Mouse (Mus musculus) macrophage (primary cell): Measurements from ENCODE around the gene Slc12a8. TPM values are rescaled to one million over a fixed set of nuclear protein-coding genes. Genes with fewer than 3 reads are reported as not detected.

ENCODE experiments used
- H3K27ac ChIP-seq: fragments of 350-480 bp; formaldehyde crosslinking; 2 replicates; pipeline ENCODE4 v1.9.0; 2021
- H3K36me3 ChIP-seq: fragments of 350-480 bp; formaldehyde crosslinking; 2 replicates; pipeline ENCODE4 v1.9.0; 2021; ENCODE audit errors: inconsistent target
- H3K4me3 ChIP-seq: fragments of 350-480 bp; formaldehyde crosslinking; 2 replicates; pipeline ENCODE4 v1.9.0; 2021; ENCODE audit errors: inconsistent target
- H3K79me2 ChIP-seq: fragments of 350-480 bp; formaldehyde crosslinking; 2 replicates; pipeline ENCODE4 v1.9.0; 2021; ENCODE audit errors: inconsistent target
- WGBS: methylation state at CpG from one replicate; pipeline ENCODE4 v1.1.7; 2026; ENCODE audit warnings: inconsistent platforms; ENCODE audit not compliant: missing documents; 5-methylcytosine and 5-hydroxymethylcytosine counted together
- polyA plus RNA-seq: library from polyadenylated mRNA; stranded (reverse); fragments of 250-400 nt; gene quantifications from 3 replicates; pipeline ENCODE4 v1.2.4, GENCODE M21; 2018; ENCODE audit warnings: inconsistent platforms

Slc12a8 gene
- polyA plus RNA-seq, 1 experiment from 2014 or later = not detected

- Histone ChIP-seq H3K4me3 (no peak overlapping the region), H3K27ac (no peak overlapping the region), H3K36me3 (no peaks in the 10 kb centered on the region), H3K79me2 (no peaks in the 10 kb centered on the region)
- 83% methylated on average over 10 of the region's 10 CpGs for WGBS
These were observed 158.2 kb downstream of the Slc12a8 start for GRCm38 (mm10) chr16:33675151-33675847.

GRCm38 (mm10) chr16:33675848-33676184 is 158.7 kb downstream of the Slc12a8 start:
- WGBS = 71% methylated on average over 3 of the region's 3 CpGs
- no peaks in the 10 kb centered on the region for H3K79me2 ChIP-seq
- H3K4me3 ChIP-seq = no peak overlapping the region
- H3K36me3 ChIP-seq = no peaks in the 10 kb centered on the region
- H3K27ac ChIP-seq = no peak overlapping the region

DNA sequence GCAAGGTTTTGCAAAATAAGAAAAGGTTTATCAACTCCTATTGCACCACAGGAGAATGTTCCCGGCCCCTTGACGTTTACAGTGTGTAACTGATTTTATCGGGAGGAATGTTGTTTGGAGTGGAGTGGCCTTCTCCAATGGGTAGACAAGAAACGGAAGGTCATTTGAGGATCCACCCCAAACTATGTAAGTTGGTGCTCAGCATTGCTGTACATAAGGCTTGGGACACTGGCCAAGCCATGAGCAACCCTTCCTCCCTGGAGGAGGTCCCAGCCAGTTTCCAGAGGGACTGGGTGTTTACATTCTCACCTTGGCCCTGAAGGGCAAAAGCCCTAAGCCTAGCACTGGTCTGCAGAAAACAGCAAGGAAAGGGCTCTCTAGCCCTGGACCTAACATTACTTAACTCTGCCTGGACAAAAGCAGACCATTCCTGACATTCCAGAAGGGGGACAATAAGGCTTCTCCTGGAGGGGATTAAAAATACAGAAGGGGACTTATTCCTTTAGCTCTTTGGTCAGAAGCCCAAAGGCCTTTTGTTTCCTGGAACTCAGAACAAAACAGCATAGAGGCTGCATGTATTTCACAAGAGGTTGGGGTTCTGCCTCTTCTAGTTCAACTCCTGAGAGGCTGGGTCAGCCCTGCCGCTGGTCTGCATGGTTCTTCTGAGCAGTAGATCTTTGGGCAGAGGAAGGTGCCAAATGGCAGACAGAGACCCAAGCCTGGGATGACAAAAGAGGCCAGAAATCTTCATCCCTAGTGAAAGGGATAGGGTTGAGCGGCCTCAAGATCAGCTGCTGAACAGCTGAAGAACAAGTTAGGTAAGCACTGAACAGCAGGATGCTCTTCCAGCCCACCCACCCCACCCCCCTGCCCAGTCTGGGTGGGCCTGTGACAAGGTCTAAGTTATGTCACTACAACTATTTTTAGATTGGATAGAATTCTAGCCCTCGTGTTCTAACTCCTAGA is 159.5 kb downstream of the Slc12a8 start:
- 91% methylated on average over 7 of the region's 7 CpGs for WGBS
- Histone ChIP-seq H3K36me3 (no peaks in the 10 kb centered on the region), H3K4me3 (no peak overlapping the region)

DNA sequence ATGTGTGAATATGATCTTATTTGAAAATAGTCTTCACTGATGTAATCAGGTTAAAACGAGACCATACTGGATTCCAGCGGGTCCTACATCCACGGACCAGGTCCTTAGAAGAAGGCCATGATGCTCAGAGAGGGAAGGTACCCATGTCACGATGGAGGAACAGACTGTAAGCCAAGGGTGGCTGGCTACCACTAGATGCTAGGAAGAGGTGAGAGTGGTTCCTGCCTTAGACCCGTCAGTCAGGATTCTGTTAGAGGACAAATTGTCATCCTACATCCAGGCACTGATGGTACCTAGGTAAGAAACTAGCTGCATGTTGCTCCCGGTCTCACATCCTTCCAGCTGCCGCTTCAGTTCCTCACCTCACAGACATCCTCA is 160.2 kb downstream of the Slc12a8 start:
- no peak overlapping the region for H3K4me3 ChIP-seq
- H3K79me2 ChIP-seq = no peaks in the 10 kb centered on the region
- no peaks in the 10 kb centered on the region for H3K36me3 ChIP-seq
- WGBS = 91% methylated on average over 7 of the region's 7 CpGs
- no peak overlapping the region for H3K27ac ChIP-seq

More for the DNA sequence above, 159.5 kb downstream of the Slc12a8 start:
- Histone ChIP-seq H3K27ac (no peak overlapping the region), H3K79me2 (no peaks in the 10 kb centered on the region)

DNA sequence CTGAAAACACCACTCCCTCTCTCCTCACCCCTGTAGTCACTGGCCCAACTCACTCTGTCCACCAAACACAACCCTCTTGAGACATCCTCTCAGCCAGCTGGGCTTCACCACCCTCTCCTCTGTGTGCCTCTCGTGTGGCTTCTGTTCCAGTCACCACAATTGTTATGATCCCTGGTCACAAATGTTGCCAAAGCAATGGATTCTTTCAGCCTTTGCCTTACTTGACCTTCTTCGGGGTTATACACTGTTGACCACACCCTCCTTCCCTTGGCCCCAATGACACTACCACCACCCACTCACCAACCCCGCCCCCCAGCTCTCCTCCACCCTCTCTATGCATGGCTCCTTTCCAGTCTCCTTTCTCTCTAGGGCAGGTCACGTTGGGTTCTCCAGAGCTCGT is 160.8 kb downstream of the Slc12a8 start:
- H3K4me3 ChIP-seq = no peak overlapping the region
- H3K79me2 ChIP-seq = no peaks in the 10 kb centered on the region
- WGBS = 91% methylated on average over 5 of the region's 5 CpGs
- H3K36me3 ChIP-seq = no peaks in the 10 kb centered on the region
- H3K27ac ChIP-seq = no peak overlapping the region

DNA sequence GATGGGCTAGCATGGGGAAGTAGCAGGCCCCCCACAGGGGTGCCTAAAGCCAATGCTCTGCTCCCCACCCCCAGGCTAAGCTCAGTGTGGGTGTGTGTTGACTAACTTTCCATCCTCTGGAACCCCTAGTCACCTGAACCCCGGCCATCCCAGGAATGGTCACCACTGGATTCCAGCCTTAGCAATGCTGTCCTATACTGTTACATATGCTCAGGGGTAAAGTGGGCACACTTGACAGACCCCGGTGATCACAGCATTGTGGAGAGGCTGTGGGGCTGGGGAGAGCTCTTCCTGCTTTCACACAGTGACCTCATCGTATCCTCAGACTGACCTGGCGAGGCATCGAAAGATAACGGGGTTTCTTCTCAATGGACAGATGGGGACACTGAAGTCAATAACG is 163.1 kb downstream of the Slc12a8 start:
- 92% methylated on average over 7 of the region's 7 CpGs for WGBS
- Histone ChIP-seq H3K36me3 (no peaks in the 10 kb centered on the region), H3K4me3 (no peak overlapping the region)

GRCm38 (mm10) chr16:33680816-33681215 is 163.7 kb downstream of the Slc12a8 start:
- 61% methylated on average over 10 of the region's 10 CpGs for WGBS
- no peaks in the 10 kb centered on the region for H3K79me2 ChIP-seq
- H3K27ac ChIP-seq = no peak overlapping the region
- no peak overlapping the region for H3K4me3 ChIP-seq
- H3K36me3 ChIP-seq = no peaks in the 10 kb centered on the region

More for the DNA sequence above, 163.1 kb downstream of the Slc12a8 start:
- no peaks in the 10 kb centered on the region for H3K79me2 ChIP-seq
- no peak overlapping the region for H3K27ac ChIP-seq

DNA sequence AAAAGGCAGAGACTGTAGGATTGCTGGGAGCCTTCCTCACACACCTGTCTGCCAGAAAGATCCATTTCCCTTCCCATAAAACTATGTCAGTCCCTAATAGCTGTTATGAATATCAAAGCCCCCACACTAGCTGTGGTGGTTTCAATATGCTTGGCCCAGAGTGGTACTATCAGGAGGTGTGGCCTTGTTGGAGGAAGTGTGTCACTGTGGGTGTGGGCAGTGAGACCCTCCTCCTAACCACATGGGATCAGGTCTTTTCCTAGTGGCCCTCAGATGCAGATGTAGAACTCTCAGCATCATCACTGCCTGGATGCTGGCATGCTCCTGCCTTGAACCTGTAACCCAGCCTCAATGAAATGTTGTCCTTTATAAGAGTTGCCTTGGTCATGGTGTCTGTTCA is 164.5 kb downstream of the Slc12a8 start:
- H3K79me2 ChIP-seq = no peaks in the 10 kb centered on the region
- H3K4me3 ChIP-seq = no peak overlapping the region
- H3K36me3 ChIP-seq = no peaks in the 10 kb centered on the region
- no peak overlapping the region for H3K27ac ChIP-seq

- no peaks in the 10 kb centered on the region for H3K79me2 ChIP-seq
- no peak overlapping the region for H3K27ac ChIP-seq
- H3K4me3 ChIP-seq = no peak overlapping the region
- 100% methylated on average over 3 of the region's 3 CpGs for WGBS
- no peaks in the 10 kb centered on the region for H3K36me3 ChIP-seq
These were observed 165.5 kb downstream of the Slc12a8 start for GRCm38 (mm10) chr16:33682651-33683050.

DNA sequence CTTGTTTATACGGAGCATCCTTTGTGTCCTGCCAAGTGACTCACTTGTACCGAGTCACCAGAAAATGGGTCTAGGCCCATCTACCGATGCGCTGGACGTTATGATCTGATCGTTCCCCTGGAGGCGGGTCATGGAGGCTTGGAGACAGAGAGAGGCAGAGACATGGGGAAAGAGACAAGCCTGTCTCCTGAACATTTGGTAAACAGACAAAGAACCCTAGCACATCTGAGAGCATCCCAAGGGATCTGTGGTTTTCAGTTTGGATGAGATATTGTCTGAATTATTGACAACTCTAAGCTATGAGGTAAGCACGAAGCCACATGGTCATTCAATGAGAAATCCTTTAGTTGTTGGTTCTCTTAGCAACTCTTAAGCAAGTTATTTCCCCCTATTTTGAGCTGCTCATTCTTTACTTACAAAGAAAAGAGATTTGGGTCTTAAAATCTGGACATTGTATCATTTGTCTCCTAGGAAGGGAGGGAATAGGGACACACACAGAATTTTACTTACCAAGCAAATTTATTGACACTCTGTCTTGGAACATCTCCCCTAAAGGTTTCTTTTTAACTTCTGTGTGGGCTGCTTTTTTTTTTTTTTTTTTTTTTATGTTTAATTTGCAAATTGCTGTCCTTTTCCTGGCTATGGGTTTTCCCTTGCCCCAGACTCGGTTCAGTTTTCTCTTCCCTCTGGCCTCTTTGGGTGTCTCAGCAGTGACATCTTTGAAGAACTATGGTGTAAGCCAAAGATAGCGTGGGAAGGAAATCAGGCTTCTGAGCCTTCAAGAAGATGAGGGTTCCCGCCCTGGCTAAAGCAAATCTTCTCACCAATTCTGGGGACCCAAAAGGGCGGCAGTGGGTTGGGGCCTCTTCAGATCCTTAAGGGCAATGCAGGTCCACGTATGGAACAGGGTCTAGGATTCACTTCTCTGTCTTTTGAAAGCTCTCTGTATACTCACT is 166.4 kb downstream of the Slc12a8 start:
- WGBS = 75% methylated on average over 13 of the region's 13 CpGs
- H3K27ac ChIP-seq = no peak overlapping the region
- H3K79me2 ChIP-seq = no peaks in the 10 kb centered on the region
- no peaks in the 10 kb centered on the region for H3K36me3 ChIP-seq
- no peak overlapping the region for H3K4me3 ChIP-seq

GRCm38 (mm10) chr16:33684162-33684702 is 167.1 kb downstream of the Slc12a8 start, which contains the start of gene Heg1:
Heg1 (plus strand) TSS chr16:33684370.
- H3K27ac ChIP-seq = no peak within 1 kb of the TSS
- H3K79me2 ChIP-seq = no peaks in the 10 kb centered on the region
- WGBS = under 1% methylated on average over 33 of the region's 57 CpGs
- no peaks in the 10 kb centered on the region for H3K36me3 ChIP-seq
- no peak within 1 kb of the TSS for H3K4me3 ChIP-seq

- H3K4me3 ChIP-seq = no peak overlapping the region
- no peaks in the 10 kb centered on the region for H3K36me3 ChIP-seq
- no peaks in the 10 kb centered on the region for H3K79me2 ChIP-seq
- WGBS = under 1% methylated on average over 46 of the region's 46 CpGs
- no peak overlapping the region for H3K27ac ChIP-seq
These were observed 167.9 kb downstream of the Slc12a8 start for GRCm38 (mm10) chr16:33684703-33685701.

GRCm38 (mm10) chr16:33686056-33686455 is 168.9 kb downstream of the Slc12a8 start:
- Histone ChIP-seq H3K79me2 (no peaks in the 10 kb centered on the region), H3K36me3 (no peaks in the 10 kb centered on the region), H3K4me3 (no peak overlapping the region), H3K27ac (no peak overlapping the region)
- WGBS = 92% methylated on average over 1 of the region's 1 CpGs
